Mouse (Mus musculus): ENCODE data around the gene S1pr4.

GRCm38 (mm10) chr10:81541803-81542202 is 41.9 kb upstream of the S1pr4 start:
- TF ChIP-seq CTCF (IDR thresholded peaks at IDR 0.05; ENCODE audit: low read depth, low read length) (no peak), POLR2A (IDR thresholded peaks at IDR 0.05; ENCODE audit: borderline replicate concordance, low read depth, low read length) (no peak)

Data from bone marrow macrophage, adult 2 months (primary cell).